Mouse (Mus musculus): ENCODE results near the gene Ndufs2.

Ndufs2 gene

GRCm38 (mm10) chr1:171231844-171232243 lies 19.3 kb downstream of the Ndufs2 start:
- DNase-seq (ENCODE audit: low read depth, low spot score) = no peak

DNA sequence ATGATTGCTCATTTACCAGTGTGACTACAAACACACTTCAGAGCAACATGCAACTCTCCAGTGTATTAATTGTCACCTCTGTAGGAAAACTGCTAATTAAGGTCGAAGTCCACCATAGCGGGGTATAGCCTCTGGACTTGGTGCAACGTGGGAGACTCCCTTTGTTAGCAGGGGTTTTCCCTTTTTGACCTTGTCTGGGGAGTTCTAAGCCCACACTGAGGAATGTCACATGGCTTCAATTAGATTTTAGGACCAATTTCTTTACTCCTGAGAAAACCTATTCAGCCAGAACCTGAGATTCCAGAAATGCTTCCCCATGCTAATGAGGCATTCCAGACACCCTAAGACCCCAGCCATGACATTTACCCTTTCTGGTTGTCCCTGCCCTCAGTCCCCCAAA lies 21.0 kb downstream of the Ndufs2 start:
- no peak for DNase-seq (ENCODE audit: low read depth, low spot score)

- no peak for DNase-seq (ENCODE audit: low read depth, low spot score)
Observed at GRCm38 (mm10) chr1:171229750-171230149, 21.4 kb downstream of the Ndufs2 start.

- DNase-seq (ENCODE audit: low read depth, low spot score) = no peak
Observed at GRCm38 (mm10) chr1:171227879-171228278, 23.3 kb downstream of the Ndufs2 start.

GRCm38 (mm10) chr1:171226780-171227179 lies 24.4 kb downstream of the Ndufs2 start:
- no peak for DNase-seq (ENCODE audit: low read depth, low spot score)

DNA sequence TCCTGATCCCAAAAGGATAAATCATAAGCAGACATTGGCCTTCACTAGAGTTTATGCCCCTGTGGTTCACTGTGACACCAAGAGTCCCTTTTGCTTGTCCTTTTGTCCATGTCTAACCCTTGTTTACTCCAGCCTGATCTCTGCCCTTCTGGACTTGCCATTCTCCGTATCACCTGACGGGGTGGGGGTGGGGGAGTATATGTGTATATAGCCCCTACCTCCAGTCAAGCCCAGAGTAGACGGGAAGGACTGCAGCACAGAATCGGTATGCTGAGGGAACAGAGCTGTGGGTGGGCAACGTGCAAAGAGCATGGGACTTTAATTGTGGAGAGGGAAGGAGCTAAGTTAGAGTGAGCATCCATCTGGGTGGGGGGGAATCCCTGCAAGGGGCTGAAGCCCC lies 26.3 kb downstream of the Ndufs2 start, which contains the start of gene Apoa2:
TSS of gene Apoa2 (plus strand) at position 198 of the 400 bp plus-strand sequence.
- no peak for DNase-seq (ENCODE audit: low read depth, low spot score)

DNA sequence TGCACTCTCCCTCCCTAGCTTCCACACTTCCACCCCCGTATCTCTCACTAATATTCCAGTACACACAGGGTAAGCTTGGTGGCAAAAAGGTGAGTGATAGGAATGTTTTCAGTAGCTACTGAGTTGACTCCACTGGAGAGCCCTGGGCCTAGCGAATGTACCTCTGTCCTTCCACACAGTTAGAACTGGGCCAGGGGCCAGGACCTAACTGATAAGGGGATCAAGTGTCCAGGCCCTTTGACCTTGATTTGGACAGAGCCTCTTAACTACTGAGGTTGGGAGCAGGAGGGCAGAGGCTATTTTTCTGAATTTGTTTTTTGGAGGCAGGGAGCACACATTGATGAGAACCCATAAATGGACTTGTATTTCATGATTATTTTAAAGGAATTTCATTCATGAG lies 27.4 kb downstream of the Ndufs2 start:
- DNase-seq (ENCODE audit: low read depth, low spot score) = no peak

GRCm38 (mm10) chr1:171223168-171223567 lies 28.0 kb downstream of the Ndufs2 start:
- no peak for DNase-seq (ENCODE audit: low read depth, low spot score)

DNA sequence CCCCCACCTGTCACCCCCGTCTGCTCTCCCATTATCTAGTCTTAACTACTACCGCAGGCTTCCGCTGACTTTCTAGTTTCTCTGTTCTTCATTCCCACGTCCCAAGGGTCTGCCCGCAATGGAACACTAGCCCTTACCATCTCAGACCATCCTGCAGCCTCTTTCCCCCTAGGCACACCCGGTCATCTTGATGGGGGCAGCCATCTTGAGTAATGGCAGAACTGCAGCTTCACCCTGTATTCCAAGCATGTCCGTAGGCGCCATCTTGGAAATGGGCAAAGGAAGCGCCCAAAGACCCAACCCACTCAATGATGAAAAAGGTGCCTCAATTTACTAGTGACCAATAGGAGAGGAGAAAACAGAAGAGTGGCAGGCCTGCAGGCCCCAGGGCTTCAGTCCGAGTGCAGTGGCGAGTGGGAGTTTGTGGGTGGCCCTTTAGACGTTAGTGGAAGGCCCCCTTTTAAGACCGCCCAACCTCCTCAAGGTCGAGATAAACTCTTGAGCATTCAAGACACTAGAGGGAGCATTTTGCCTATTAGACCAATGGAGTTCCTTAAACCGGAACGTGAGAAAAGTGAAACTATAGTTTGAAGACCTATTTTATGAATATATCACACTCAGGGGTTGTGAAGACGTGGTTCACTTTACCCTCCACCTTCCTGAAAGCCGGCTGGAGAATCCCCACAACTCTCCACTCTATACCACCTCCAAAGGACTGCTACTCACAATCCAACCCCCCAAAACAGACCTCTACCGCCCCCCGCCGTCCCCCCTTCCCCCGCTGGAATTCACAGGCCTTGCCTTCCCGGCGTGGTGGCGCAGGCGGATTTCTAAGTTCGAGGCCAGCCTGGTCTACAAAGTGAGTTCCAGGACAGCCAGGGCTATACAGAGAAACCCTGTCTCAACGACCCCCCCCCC lies 28.7 kb downstream of the Ndufs2 start, which contains the start of gene Tomm40l:
TSS of gene Tomm40l (minus strand) at position 277 of the 918 bp plus-strand sequence.
- DNase-seq (ENCODE audit: low read depth, low spot score) = peak; percentile 93

DNA sequence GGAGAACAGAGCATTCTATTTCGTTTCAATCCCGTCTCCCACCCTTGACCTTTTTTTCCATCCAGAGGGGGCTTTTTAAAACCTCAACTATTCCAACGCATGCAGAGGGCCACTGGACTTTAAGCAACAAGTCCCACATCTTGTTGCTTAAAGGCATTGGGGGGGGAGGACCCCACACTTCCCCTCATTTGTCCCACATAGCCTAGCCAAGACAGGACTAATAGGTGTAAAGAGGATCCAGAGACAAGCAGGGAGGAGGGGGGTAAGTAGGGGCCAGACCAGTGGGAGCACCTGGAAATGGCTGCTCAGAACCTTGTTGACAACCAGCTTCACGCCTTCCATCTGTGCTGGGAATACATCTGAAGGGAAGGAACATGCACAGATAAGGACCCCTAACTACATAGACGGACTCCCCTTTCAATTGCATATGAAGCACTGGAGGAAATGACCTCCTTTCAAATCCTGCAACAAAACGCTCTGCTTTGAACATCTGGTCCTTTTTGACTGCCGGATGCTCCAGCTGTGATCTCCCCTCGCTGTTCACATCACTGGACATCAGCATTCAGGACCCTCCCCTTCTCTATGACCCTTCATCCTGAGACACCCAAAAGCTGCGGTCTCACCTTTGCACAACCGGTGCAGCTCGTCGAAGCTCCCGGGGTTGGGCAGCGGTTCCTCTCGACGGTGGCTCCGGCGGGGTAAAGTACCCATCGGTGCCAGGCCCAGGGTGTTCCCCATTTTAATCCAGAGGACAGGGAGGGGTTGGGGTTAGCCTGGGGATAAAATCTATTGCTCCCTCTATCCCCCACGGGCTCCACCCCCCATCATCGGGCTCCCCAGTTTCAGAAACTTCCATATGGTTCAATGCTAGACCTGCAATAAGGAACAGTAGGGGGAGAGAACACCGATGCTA lies 29.7 kb downstream of the Ndufs2 start:
- DNase-seq (ENCODE audit: low read depth, low spot score) = no peak

DNA sequence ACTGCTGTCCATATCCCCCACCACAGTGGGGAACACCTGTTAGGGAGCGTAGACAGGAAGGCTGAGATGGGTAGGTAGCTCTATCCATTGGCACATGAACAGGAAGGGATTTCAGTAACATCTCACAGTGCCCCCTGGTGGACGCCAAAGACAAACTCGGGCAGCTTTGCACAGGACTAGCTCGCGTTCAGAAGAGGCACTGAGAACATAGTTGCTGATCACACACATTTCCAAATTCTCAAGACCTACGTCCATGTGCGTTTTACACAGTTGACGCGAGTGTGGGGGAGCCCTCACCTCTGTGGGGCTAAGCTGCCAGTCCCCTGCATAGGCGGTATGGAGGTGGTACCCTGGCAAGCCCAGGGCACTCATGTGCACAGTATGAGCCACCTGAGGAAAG lies 30.3 kb downstream of the Ndufs2 start:
- peak; percentile 79 for DNase-seq (ENCODE audit: low read depth, low spot score)

- DNase-seq (ENCODE audit: low read depth, low spot score) = no peak
Observed at GRCm38 (mm10) chr1:171216241-171216955, 34.8 kb downstream of the Ndufs2 start.

DNA sequence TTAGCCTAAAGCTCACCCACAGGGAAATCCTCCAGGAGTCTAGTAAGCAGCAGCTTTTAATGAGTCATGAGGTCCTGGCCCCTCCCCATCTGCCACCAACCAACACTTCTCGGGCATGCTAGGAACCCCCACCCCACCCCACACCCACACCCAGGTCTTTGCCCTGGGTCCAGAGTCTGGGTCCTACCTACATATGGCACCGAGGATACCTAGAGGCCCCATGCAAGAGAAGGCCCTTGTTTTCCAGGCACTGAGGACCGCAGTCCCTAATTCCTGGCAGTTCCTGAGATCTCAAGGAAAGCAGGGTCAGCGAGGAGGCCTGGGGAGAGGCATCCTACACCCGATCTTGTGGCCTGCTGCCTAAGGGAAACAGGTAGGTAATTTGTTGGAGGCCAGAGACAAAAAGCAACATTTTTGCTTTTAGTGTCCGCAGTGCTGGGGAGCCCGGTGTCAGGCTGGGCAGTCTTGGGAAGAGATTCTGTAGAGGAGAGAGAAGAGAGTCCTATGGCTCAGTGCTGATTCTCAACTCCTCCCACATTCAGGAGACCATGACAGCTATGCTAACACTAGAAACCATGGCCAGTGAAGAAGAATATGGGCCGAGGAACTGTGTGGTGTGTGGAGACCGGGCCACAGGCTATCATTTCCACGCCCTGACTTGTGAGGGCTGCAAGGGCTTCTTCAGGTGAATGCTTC lies 37.2 kb downstream of the Ndufs2 start, which contains the start of gene Nr1i3:
TSS of gene Nr1i3 (plus strand) at position 170 of the 696 bp plus-strand sequence.
- DNase-seq (ENCODE audit: low read depth, low spot score) = no peak

- no peak for DNase-seq (ENCODE audit: low read depth, low spot score)
Observed at GRCm38 (mm10) chr1:171212854-171213253, 38.3 kb downstream of the Ndufs2 start.

- DNase-seq (ENCODE audit: low read depth, low spot score) = no peak
Observed at GRCm38 (mm10) chr1:171209409-171209808, 41.8 kb downstream of the Ndufs2 start.

GRCm38 (mm10) chr1:171205704-171206493 lies 45.3 kb downstream of the Ndufs2 start:
- DNase-seq (ENCODE audit: low read depth, low spot score) = no peak

DNA sequence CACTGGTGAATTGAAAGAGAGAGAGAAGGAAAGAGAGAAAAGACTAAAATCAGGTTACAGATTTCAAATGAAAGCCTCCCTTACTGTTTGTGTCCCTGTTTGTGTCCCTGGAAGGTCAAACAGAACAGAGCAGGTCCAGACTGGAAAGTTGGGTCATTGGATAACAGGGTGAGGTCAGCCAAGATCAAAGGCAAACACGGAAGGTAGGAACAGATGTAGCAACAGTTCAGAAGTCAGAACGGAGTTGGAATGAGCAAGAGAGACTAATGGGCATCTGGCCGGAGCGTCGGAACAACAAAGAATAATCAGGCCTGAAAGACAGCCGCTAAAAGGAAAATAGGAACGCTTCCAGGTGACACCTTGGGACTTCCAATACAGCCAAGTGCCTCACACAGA lies 46.9 kb downstream of the Ndufs2 start:
- no peak for DNase-seq (ENCODE audit: low read depth, low spot score)

DNA sequence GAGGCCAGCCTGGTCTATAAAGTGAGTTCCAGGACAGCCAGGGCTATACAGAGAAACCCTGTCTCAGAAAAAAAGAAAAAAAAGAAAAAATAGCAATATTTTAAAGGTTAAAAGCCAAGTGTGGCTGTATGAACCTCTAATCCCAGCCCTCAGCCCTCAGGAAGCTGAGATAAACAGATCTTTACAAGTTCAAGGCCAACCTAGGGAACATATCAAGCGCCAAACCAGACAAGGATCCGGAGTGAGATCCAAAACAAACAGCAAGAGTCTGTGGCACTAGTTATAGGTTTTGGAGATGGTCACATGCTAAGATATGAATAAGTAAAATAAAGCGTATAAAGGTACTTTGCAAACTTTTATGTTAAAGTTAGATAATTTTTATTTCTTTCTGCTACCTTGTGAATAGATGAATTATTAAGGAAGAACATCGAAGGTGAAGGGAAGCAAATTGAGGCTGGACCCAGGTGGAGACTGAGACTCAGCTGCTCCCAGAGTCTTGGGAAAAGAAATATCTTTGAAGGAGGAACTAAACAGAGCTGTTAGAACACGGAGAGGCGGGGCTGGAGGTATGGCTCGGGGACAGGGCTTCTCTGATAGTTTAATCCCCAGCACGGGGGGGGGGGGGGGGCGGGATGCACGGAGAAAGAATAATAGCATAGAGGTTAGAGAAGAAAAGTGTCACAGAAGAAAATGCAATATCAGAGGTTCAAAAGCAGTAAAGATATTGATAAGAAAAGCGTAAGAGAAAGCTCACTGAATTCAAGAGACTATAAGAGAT lies 47.5 kb downstream of the Ndufs2 start:
- DNase-seq (ENCODE audit: low read depth, low spot score) = no peak

DNA sequence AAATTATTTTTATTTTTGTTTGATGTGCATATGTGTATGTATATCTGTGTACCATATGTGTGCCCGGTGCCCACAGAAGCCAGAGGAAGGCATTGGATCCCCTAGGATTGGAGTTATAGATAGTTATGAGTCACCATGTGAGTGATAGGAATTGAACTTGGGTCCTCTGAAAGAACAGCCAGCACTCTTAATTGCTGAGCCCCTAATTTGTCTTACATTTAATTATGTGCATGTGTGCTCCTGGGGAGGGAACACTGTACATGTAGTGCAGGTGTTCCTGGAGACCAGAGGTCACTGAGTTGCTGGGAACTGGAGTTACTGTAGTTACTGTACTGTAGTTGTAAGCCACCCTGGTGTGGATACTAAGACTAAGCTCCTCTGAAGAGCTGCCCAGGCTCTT lies 50.4 kb downstream of the Ndufs2 start:
- DNase-seq (ENCODE audit: low read depth, low spot score) = no peak
